Mouse (Mus musculus) midbrain, embryonic 11.5 days (tissue): ENCODE data around the gene Actr10. TPM values are rescaled to one million over a fixed set of nuclear protein-coding genes. Genes with fewer than 3 reads are reported as not detected.

Source experiments
- ATAC-seq: fragments of 200-750 bp; cut with Nextera tagmentation; 2 replicates; pipeline ENCODE4 v1.8.0; 2017; ENCODE audit warnings: moderate TSS enrichment, moderate library complexity; ENCODE audit not compliant: low FRiP score
- DNase-seq: peaks from one replicate; pipeline ENCODE4 v3.0.0; 2015; ENCODE audit warnings: low spot score; ENCODE audit errors: missing footprints
- H3K27ac ChIP-seq: fragments of 300-500 bp; sonication (generic); 2 replicates; pipeline ENCODE4 v1.5.1; 2014; ENCODE audit warnings: low read depth, low read length
- H3K27me3 ChIP-seq: fragments of 300-500 bp; sonication (generic); 2 replicates; pipeline ENCODE4 v1.6.1; 2014; ENCODE audit warnings: mild to moderate bottlenecking, low read length, moderate library complexity, mixed read lengths; ENCODE audit not compliant: control insufficient read depth, insufficient read depth
- H3K36me3 ChIP-seq: fragments of 300-500 bp; sonication (generic); 2 replicates; pipeline ENCODE4 v1.6.1; 2014; ENCODE audit warnings: mild to moderate bottlenecking, low read length, moderate library complexity, mixed read lengths; ENCODE audit not compliant: control insufficient read depth, insufficient read depth
- H3K4me1 ChIP-seq: fragments of 300-500 bp; sonication (generic); 2 replicates; pipeline ENCODE4 v1.6.1; 2014; ENCODE audit warnings: low read length; ENCODE audit not compliant: control insufficient read depth, insufficient read depth
- H3K4me2 ChIP-seq: fragments of 300-500 bp; sonication (generic); 2 replicates; pipeline ENCODE4 v1.6.1; 2014; ENCODE audit warnings: mild to moderate bottlenecking, moderate library complexity
- H3K4me3 ChIP-seq: fragments of 300-500 bp; sonication (generic); 2 replicates; pipeline ENCODE4 v1.5.1; 2014; ENCODE audit warnings: low read depth, low read length
- H3K9ac ChIP-seq: fragments of 300-500 bp; sonication (generic); 2 replicates; pipeline ENCODE4 v1.6.1; 2014; ENCODE audit warnings: low read length
- H3K9me3 ChIP-seq: fragments of 300-500 bp; sonication (generic); 2 replicates; pipeline ENCODE4 v1.6.1; 2016; ENCODE audit warnings: low read length; ENCODE audit not compliant: control insufficient read depth
- WGBS: fragments of 180-500 bp; shearing (Covaris S2); extraction: QIAGEN DNeasy Blood & Tissue Kit; methylation state at CpG from one replicate; pipeline ENCODE4 v1.1.7; 2014; 5-methylcytosine and 5-hydroxymethylcytosine counted together
- polyA plus RNA-seq: library from polyadenylated mRNA; unstranded; fragments of >200 nt; fragmentation: Nextera tagmentation; extraction: Ambion mirVana; gene quantifications from 2 replicates; pipeline ENCODE4 v1.2.1, GENCODE M21; 2014

The Actr10 gene
- polyA plus RNA-seq, 1 experiment from 2014 or later, result 275 TPM

DNA sequence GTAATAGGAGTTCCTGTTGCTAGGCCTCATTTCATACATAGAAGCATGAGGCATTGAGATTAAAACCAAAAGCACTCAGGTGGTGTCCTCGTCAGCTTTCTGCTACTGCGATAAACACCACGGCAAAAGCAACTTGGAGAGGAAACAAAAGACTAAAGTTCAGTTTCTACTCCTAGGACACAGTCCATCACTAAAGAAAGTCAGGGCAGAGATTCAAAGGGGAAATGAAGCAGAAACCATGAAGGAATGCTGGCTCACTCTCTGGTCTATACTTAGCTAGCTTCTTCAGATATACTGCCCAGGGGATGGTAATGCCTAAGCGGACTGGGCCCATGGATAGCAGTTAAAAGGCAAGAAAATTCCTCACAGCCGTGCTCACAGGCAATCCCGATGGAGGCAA lies 63.8 kb downstream of the Actr10 start:
- no peaks in the 10 kb centered on the region for H3K4me1 ChIP-seq
- no peak overlapping the region for H3K27ac ChIP-seq
- no peak overlapping the region for H3K4me3 ChIP-seq
- ATAC-seq, result no peak
- H3K36me3 ChIP-seq, result peaks cover 14% of the 10 kb centered on the region
- H3K4me2 ChIP-seq, result no peak overlapping the region
- WGBS, result 82% methylated on average over 6 of the region's 6 CpGs
- H3K9me3 ChIP-seq, result no peaks in the 10 kb centered on the region
- no peak for DNase-seq
- no peak overlapping the region for H3K9ac ChIP-seq
- H3K27me3 ChIP-seq, result no peaks in the 10 kb centered on the region

DNA sequence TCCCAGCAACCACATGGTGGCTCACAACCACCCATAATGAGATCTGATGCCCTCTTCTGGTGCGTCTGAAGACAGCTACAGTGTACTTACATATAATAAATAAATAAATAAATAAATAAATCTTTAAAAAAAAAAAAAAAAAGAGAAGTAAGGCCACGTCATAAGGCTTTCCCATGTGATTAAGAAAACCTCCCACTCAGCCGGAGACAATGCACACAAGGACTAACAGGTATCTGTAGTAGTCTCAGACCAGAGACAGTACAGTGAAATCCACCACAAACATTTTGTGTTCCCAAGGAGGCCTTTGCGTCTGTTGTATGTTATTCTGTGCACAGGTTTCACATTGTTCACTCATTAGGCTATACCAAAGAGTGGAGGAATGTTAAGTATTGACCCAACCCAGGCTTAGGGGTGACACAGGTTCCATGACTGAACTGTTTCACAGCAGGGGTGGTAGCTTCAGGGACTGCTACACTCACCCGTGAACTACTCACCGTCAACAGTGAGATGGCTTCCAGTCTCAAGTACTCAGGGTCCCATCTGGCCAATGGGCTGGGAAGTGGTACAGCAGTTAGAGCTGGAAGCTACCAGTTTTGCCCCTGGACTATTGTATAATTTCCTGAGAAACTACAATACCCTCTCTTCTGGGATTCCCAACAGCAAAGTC lies 66.2 kb downstream of the Actr10 start:
- ATAC-seq (no peak), DNase-seq (no peak)
- Histone ChIP-seq H3K9me3 (no peaks in the 10 kb centered on the region), H3K27me3 (no peaks in the 10 kb centered on the region), H3K4me2 (no peak overlapping the region), H3K27ac (no peak overlapping the region), H3K4me1 (no peaks in the 10 kb centered on the region), H3K9ac (no peak overlapping the region), H3K4me3 (no peak overlapping the region), H3K36me3 (peaks cover 21% of the 10 kb centered on the region)
- WGBS, result 91% methylated on average over 5 of the region's 6 CpGs

DNA sequence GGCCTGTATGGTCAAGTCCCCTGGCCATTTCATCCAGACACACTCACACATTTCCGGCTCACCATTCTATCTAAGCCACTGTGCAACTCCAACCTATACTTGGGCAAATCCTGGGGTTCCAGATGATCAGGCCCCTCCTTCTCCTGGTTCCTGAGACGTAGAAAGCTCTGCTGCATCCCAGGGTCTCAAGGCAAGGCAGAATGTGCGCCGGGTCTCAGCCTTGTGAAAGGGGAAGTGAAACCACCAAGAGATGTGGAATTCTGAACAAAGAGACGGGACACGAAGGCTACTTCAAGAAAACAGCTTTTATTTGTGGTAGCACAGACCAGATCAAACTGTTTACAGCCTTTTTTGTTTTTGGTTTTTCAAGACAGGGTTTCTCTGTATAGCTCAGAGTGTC lies 68.5 kb downstream of the Actr10 start:
- 91% methylated on average over 6 of the region's 6 CpGs for WGBS
- DNase-seq (no peak), ATAC-seq (no peak)
- Histone ChIP-seq H3K27ac (no peak overlapping the region), H3K9me3 (no peaks in the 10 kb centered on the region), H3K4me1 (no peaks in the 10 kb centered on the region), H3K27me3 (no peaks in the 10 kb centered on the region), H3K36me3 (peaks cover 27% of the 10 kb centered on the region), H3K4me2 (no peak overlapping the region), H3K4me3 (no peak overlapping the region), H3K9ac (no peak overlapping the region)

DNA sequence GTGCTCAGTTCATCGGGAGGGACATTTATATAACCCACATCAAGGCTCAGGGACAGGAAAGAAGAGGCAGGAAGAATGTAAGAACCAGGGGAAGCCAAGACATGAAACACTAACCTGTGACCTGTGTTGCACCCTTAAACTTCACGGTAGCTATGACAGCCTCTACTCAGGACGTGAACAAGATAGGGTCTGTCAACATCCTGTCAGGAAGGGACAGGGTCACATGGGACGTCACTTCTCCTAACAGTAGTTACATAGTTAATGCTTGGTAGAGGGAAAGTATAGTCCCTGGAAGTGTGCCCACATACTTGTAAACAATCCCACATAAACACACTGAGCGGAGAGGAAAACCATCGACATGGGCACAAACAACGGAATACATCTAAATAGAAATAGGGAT lies 69.2 kb downstream of the Actr10 start:
- Histone ChIP-seq H3K36me3 (peaks cover 27% of the 10 kb centered on the region), H3K4me3 (no peak overlapping the region), H3K27me3 (no peaks in the 10 kb centered on the region), H3K9ac (no peak overlapping the region), H3K4me2 (no peak overlapping the region), H3K9me3 (no peaks in the 10 kb centered on the region), H3K27ac (no peak overlapping the region), H3K4me1 (no peaks in the 10 kb centered on the region)
- DNase-seq, result no peak
- WGBS, result 92% methylated on average over 7 of the region's 7 CpGs
- ATAC-seq, result no peak

DNA sequence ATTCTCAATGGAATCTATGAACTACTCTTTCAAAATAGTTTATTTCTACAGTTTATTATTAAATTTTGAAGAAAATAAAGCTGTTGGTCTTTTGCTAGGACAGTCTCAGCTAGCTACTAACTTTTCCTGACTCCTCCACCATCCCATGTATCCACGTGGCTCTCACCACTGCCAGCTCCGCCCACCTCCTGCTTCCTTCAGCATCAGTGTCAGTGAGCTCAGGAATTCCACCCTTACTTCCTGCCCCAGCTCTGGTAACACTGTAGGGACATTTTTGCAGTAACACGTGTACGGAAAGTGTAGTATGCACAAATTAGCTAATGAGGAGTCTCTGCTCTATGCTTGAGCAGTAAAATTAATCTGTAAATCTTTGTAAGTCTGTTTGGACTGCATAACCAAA lies 72.1 kb downstream of the Actr10 start:
- peaks cover 9% of the 10 kb centered on the region for H3K4me1 ChIP-seq
- H3K27ac ChIP-seq, result no peak overlapping the region
- H3K9me3 ChIP-seq, result no peaks in the 10 kb centered on the region
- peaks cover 24% of the 10 kb centered on the region for H3K36me3 ChIP-seq
- no peak overlapping the region for H3K4me3 ChIP-seq
- no peak overlapping the region for H3K9ac ChIP-seq
- DNase-seq (no peak), ATAC-seq (no peak)
- 82% methylated on average over 4 of the region's 4 CpGs for WGBS
- H3K27me3 ChIP-seq, result no peaks in the 10 kb centered on the region
- H3K4me2 ChIP-seq, result no peak overlapping the region

Other genes with a start within 250 kb of the Actr10 start
- 15.9 and 20.1 TPM in 2 replicates for gene Frmd6, start 112.3 kb upstream of the Actr10 start, polyA plus RNA-seq
- gene Psma3, start 36.8 kb downstream of the Actr10 start, polyA plus RNA-seq, result 654 and 676 TPM in 2 replicates
- gene Arid4a, start 78.1 kb downstream of the Actr10 start, polyA plus RNA-seq, result 34.5 and 35.2 TPM in 2 replicates
- gene Tomm20l, start 173.6 kb downstream of the Actr10 start, polyA plus RNA-seq, result not detected in 2 replicates
- gene Timm9, start 198.8 kb downstream of the Actr10 start, polyA plus RNA-seq, result 71.4 and 73.7 TPM in 2 replicates
- gene 2700049A03Rik, start 199.0 kb downstream of the Actr10 start, polyA plus RNA-seq, result 20.6 and 24.0 TPM in 2 replicates